ENCODE assay signal across 30 mouse cellular contexts in the genomic region with DNA sequence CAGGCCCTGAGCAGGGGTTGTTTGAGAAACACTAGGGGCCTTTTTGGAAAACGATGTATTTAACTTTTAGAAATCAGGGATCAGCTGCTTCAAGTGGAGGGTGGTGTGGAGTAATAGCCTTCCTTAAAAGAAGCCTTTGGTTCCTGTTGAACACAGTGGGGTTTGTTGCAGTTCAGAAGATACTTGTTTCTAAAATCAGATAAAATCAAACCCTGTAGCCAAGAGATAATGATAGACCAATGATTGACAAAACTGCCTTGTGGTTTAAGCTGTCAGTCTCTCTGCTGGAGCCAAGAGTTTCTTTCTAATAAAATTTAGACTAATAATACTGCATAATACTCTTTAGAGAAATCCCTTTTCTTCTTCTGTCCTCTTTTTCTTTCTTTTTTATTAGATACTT.
DNase-seq lines count a peak whose midpoint lies in the region; ATAC-seq and TF ChIP-seq lines count a peak whose summit lies in the region.
"Had no signal": no experiment of that assay in that cellular context is flagged by ENCODE, and none has a peak within 500 bp of the region (broad histone marks: within the 10 kb centered on the region; RNA-seq: fewer than 3 reads in every experiment).

No protein-coding gene starts in this region.

- H3K4me2 ChIP-seq in midbrain, postnatal 0 days (ENCODE audit: low read depth, low read length, poor library complexity, severe bottlenecking), result no peak overlapping the region
- no peak overlapping the region for H3K4me2 ChIP-seq in midbrain, embryonic 15.5 days
- H3K4me2 ChIP-seq: embryonic facial prominence, embryonic 13.5 days; forebrain, embryonic 12.5 days; heart, embryonic 13.5 days; hindbrain, embryonic 14.5 days had no signal

- DNase-seq in frontal cortex, postnatal 14 days (ENCODE audit: low spot score in 2 of 2), result no peak
- peak; percentile 1 for DNase-seq in midbrain, postnatal 0 days (ENCODE audit: low spot score)
- peak; percentile 7 for DNase-seq in brain, embryonic 14.5 days (ENCODE audit: low read depth)
- no peak for DNase-seq in kidney, postnatal 25 days
- DNase-seq: adrenal gland, postnatal 10 days; adrenal gland, postnatal 36 days; cerebellum, adult 11-12 months; cerebellum, adult 8-10 months; cerebellum, postnatal 10 days; cerebellum, postnatal 36 days; embryo, embryonic 11 days; gastrocnemius, postnatal 10 days; gastrocnemius, postnatal 36 days; heart, adult 2 months; heart, postnatal 14 days; heart, postnatal 4 days; kidney, adult 18-20 months had no signal

- H3K9ac ChIP-seq in midbrain, postnatal 0 days (replicated peaks; ENCODE audit: low read length, poor library complexity, severe bottlenecking), result no peak overlapping the region
- H3K9ac ChIP-seq in midbrain, embryonic 15.5 days, result no peak overlapping the region
- H3K9ac ChIP-seq: embryonic facial prominence, embryonic 13.5 days; forebrain, embryonic 12.5 days; heart, embryonic 13.5 days; hindbrain, embryonic 14.5 days had no signal

- peaks cover 23% of the 10 kb centered on the region for H3K36me3 ChIP-seq in midbrain, postnatal 0 days (ENCODE audit: insufficient read depth, low read length)
- H3K36me3 ChIP-seq in midbrain, embryonic 15.5 days (replicated peaks), result peaks cover 22% of the 10 kb centered on the region

- no peaks in the 10 kb centered on the region for H3K9me3 ChIP-seq in midbrain, postnatal 0 days (ENCODE audit: low read length)
- no peaks in the 10 kb centered on the region for H3K9me3 ChIP-seq in midbrain, embryonic 15.5 days
- H3K9me3 ChIP-seq: embryonic facial prominence, embryonic 10.5 days; embryonic facial prominence, embryonic 13.5 days; forebrain, embryonic 12.5 days; heart, embryonic 10.5 days; heart, embryonic 13.5 days had no signal

- no peaks in the 10 kb centered on the region for H3K27me3 ChIP-seq in midbrain, postnatal 0 days (ENCODE audit: insufficient read depth, low read length)
- H3K27me3 ChIP-seq in midbrain, embryonic 15.5 days (replicated peaks), result no peaks in the 10 kb centered on the region
- H3K27me3 ChIP-seq: embryonic facial prominence, embryonic 13.5 days; forebrain, embryonic 12.5 days; heart, embryonic 13.5 days; Patski had no signal

- TF ChIP-seq POLR2A in brain, embryonic 14.5 days (IDR thresholded peaks at IDR 0.05; ENCODE audit: borderline replicate concordance, extremely low read depth, insufficient read depth, insufficient read length, poor library complexity, severe bottlenecking), result no peak

- no peaks in the 10 kb centered on the region for H3K4me1 ChIP-seq in midbrain, postnatal 0 days (ENCODE audit: insufficient read depth, low read length)
- no peaks in the 10 kb centered on the region for H3K4me1 ChIP-seq in midbrain, embryonic 15.5 days
- H3K4me1 ChIP-seq: embryonic facial prominence, embryonic 10.5 days; embryonic facial prominence, embryonic 13.5 days; forebrain, embryonic 12.5 days; heart, embryonic 10.5 days; heart, embryonic 13.5 days had no signal

- 84% methylated on average over 1 of the region's 1 CpGs for WGBS in midbrain, postnatal 0 days
- WGBS in midbrain, embryonic 15.5 days, result 78% methylated on average over 1 of the region's 1 CpGs

- 0 out of 2 replicates have a peak, but pooled peaks have one; percentile 23 for ATAC-seq in frontal cortex, adult (ENCODE audit: low TSS enrichment)
- no peak for ATAC-seq in midbrain, postnatal 0 days (ENCODE audit: low FRiP score)
- no peak for ATAC-seq in midbrain, embryonic 15.5 days (replicated peaks)
- ATAC-seq: CD4-positive, CD25-positive, alpha-beta regulatory T cell, adult 4 months; forebrain, embryonic 16.5 days; intestine, embryonic 16.5 days; Patski had no signal

- no peak overlapping the region for H3K27ac ChIP-seq in midbrain, postnatal 0 days (ENCODE audit: low read depth, low read length)
- H3K27ac ChIP-seq in midbrain, embryonic 15.5 days, result no peak overlapping the region
- H3K27ac ChIP-seq: embryonic facial prominence, embryonic 10.5 days; embryonic facial prominence, embryonic 13.5 days; forebrain, embryonic 12.5 days; heart, adult 2 months; heart, embryonic 10.5 days; heart, embryonic 13.5 days; hindbrain, embryonic 14.5 days had no signal

- no peak overlapping the region for H3K4me3 ChIP-seq in midbrain, postnatal 0 days (ENCODE audit: low read depth, low read length)
- H3K4me3 ChIP-seq in midbrain, embryonic 15.5 days, result no peak overlapping the region
- H3K4me3 ChIP-seq: embryonic facial prominence, embryonic 10.5 days; embryonic facial prominence, embryonic 13.5 days; erythroblast, embryonic 14.5 days; forebrain, embryonic 12.5 days; heart, adult 2 months; heart, embryonic 10.5 days; heart, embryonic 13.5 days had no signal

- no peak for TF ChIP-seq CTCF in midbrain, postnatal 0 days (IDR thresholded peaks at IDR 0.05)
- TF ChIP-seq CTCF in brain, embryonic 14.5 days (IDR thresholded peaks at IDR 0.05; ENCODE audit: borderline replicate concordance, extremely low read depth, insufficient read depth, insufficient read length), result no peak

Comparison
In these comparisons a context has a peak if more than half of its experiments do, and no peak if none do; other contexts are left out.
1. DNase-seq: peak in midbrain, postnatal 0 days (single experiment) and brain, embryonic 14.5 days (single experiment); none in frontal cortex, postnatal 14 days (0 of 2) and kidney, postnatal 25 days (0 of 2).